ENCODE assay signal across 9 mouse cellular contexts in genomic region chr8:70821399-70821962, GRCm38 (mm10). TPM values are rescaled to one million over a fixed set of nuclear protein-coding genes. Genes with fewer than 3 reads are reported as not detected.
DNase-seq lines count a peak whose midpoint lies in the region; ATAC-seq lines count a peak whose summit lies in the region.
"Had no signal": no experiment of that assay in that cellular context is flagged by ENCODE, and none has a peak within 500 bp of the region (broad histone marks: within the 10 kb centered on the region; RNA-seq: fewer than 3 reads in every experiment).

No protein-coding gene starts in this region.

- no peaks in the 10 kb centered on the region for H3K36me3 ChIP-seq in forebrain, embryonic 10.5 days (replicated peaks)
- H3K36me3 ChIP-seq in hindbrain, embryonic 15.5 days, result no peaks in the 10 kb centered on the region
- no peaks in the 10 kb centered on the region for H3K36me3 ChIP-seq in liver, embryonic 11.5 days (ENCODE audit: control insufficient read depth, insufficient read depth, low read length)
- H3K36me3 ChIP-seq: embryonic facial prominence, embryonic 12.5 days had no signal

- peaks cover 15% of the 10 kb centered on the region; the same call in 1 of the 2 replicates for H3K9me3 ChIP-seq in forebrain, embryonic 10.5 days
- H3K9me3 ChIP-seq in hindbrain, embryonic 15.5 days, result no peaks in the 10 kb centered on the region
- H3K9me3 ChIP-seq in liver, embryonic 11.5 days (ENCODE audit: control insufficient read depth, low read length), result no peaks in the 10 kb centered on the region

- H3K4me1 ChIP-seq in forebrain, embryonic 10.5 days, result peaks cover 35% of the 10 kb centered on the region
- peaks cover 5% of the 10 kb centered on the region for H3K4me1 ChIP-seq in hindbrain, embryonic 15.5 days (replicated peaks)
- H3K4me1 ChIP-seq in liver, embryonic 11.5 days (replicated peaks; ENCODE audit: control insufficient read depth, insufficient read depth, low read length), result peaks cover 10% of the 10 kb centered on the region

- no peak overlapping the region for H3K4me3 ChIP-seq in forebrain, embryonic 10.5 days
- no peak overlapping the region for H3K4me3 ChIP-seq in hindbrain, embryonic 15.5 days
- no peak overlapping the region for H3K4me3 ChIP-seq in liver, embryonic 11.5 days (ENCODE audit: low read depth, low read length)
- H3K4me3 ChIP-seq: embryonic facial prominence, embryonic 12.5 days had no signal

- H3K9ac ChIP-seq in hindbrain, embryonic 15.5 days, result no peak overlapping the region
- 0 out of 2 replicates have a peak overlapping the region, but pooled peaks have one; percentile 22 for H3K9ac ChIP-seq in liver, embryonic 11.5 days (ENCODE audit: low read depth, low read length)
- H3K9ac ChIP-seq: embryonic facial prominence, embryonic 12.5 days had no signal

- H3K27ac ChIP-seq in forebrain, embryonic 10.5 days, result no peak overlapping the region
- H3K27ac ChIP-seq in hindbrain, embryonic 15.5 days (replicated peaks), result no peak overlapping the region
- no peak overlapping the region for H3K27ac ChIP-seq in liver, embryonic 11.5 days (ENCODE audit: low read depth, low read length)
- H3K27ac ChIP-seq: embryonic facial prominence, embryonic 12.5 days had no signal

- no peak overlapping the region for H3K4me2 ChIP-seq in hindbrain, embryonic 15.5 days
- H3K4me2 ChIP-seq in liver, embryonic 11.5 days, result no peak overlapping the region

- peaks cover 62% of the 10 kb centered on the region for H3K27me3 ChIP-seq in forebrain, embryonic 10.5 days (ENCODE audit: poor library complexity, severe bottlenecking)
- H3K27me3 ChIP-seq in hindbrain, embryonic 15.5 days, result peaks cover 29% of the 10 kb centered on the region
- peaks cover 8% of the 10 kb centered on the region for H3K27me3 ChIP-seq in liver, embryonic 11.5 days (replicated peaks; ENCODE audit: control insufficient read depth, insufficient read depth, low read length)

- DNase-seq in left cerebral cortex, adult 18-20 months (ENCODE audit: low spot score in 2 of 2), result peak; percentile 62 to 65
- no peak for DNase-seq in left cerebral cortex, adult 11 months (ENCODE audit: low spot score)
- peak; percentile 79 for DNase-seq in adrenal gland, postnatal 14 days
- DNase-seq in forebrain, embryonic 10.5 days (ENCODE audit: extremely low spot score, low spot score), result peak; percentile 74
- DNase-seq in liver, embryonic 11.5 days (ENCODE audit: low spot score), result peak; percentile 77
- DNase-seq in naive thymus-derived CD4-positive, alpha-beta T cell, adult 2 months (ENCODE audit: low read depth), result peak; percentile 85
- peak; percentile 77 for DNase-seq in thymus, postnatal 14 days

- WGBS in forebrain, embryonic 10.5 days, result 17% methylated on average over 30 of the region's 30 CpGs
- 17% methylated on average over 30 of the region's 30 CpGs for WGBS in hindbrain, embryonic 15.5 days
- 15% methylated on average over 30 of the region's 30 CpGs for WGBS in liver, embryonic 11.5 days

- peak; percentile 67 for ATAC-seq in hindbrain, embryonic 15.5 days (ENCODE audit: low FRiP score, low read depth)
- ATAC-seq in liver, embryonic 11.5 days (replicated peaks; ENCODE audit: low FRiP score), result peak; percentile 34; the same call in 1 of the 2 replicates

RNA-seq across cellular contexts. Expression of gene Il12rb1, which starts 13.2 kb away (rescaled TPM):
- total RNA-seq in left cerebral cortex, adult 18-20 months (2021), result under 1 TPM; 0.63 to 0.77 TPM
- 0.34 TPM in 1 of 2 replicates, not detected in the other for total RNA-seq in adrenal gland, postnatal 14 days (2021)
- 0.12 TPM in 1 of 2 replicates, not detected in the other for polyA plus RNA-seq in forebrain, embryonic 10.5 days (2016; fragmentation: Nextera tagmentation; extraction: Ambion mirVana)
- polyA plus RNA-seq in hindbrain, embryonic 15.5 days (2015; fragmentation: Nextera tagmentation; extraction: Ambion mirVana), result 0.14 TPM in 1 of 2 replicates, not detected in the other
- 0.10 and 0.25 TPM in 2 replicates for polyA plus RNA-seq in liver, embryonic 11.5 days (2014; fragmentation: Nextera tagmentation; extraction: Ambion mirVana)
- polyA plus RNA-seq: embryonic facial prominence, embryonic 12.5 days had no signal

RNA-seq across cellular contexts. Expression of gene Mast3, which starts 16.6 kb away (rescaled TPM):
- total RNA-seq in left cerebral cortex, adult 18-20 months (2021), result 100 to 1,000 TPM; 317 to 334 TPM
- 22.9 and 28.2 TPM in 2 replicates for total RNA-seq in adrenal gland, postnatal 14 days (2021)
- polyA plus RNA-seq in forebrain, embryonic 10.5 days (2016; fragmentation: Nextera tagmentation; extraction: Ambion mirVana), result 12.0 and 14.9 TPM in 2 replicates
- polyA plus RNA-seq in hindbrain, embryonic 15.5 days (2015; fragmentation: Nextera tagmentation; extraction: Ambion mirVana), result 21.2 and 25.1 TPM in 2 replicates
- polyA plus RNA-seq in liver, embryonic 11.5 days (2014; fragmentation: Nextera tagmentation; extraction: Ambion mirVana), result 18.2 and 19.3 TPM in 2 replicates

RNA-seq across cellular contexts. Expression of gene Arrdc2, which starts 18.0 kb away (rescaled TPM):
- total RNA-seq in left cerebral cortex, adult 18-20 months (2021), result 10 to 100 TPM; 12.0 to 13.3 TPM
- 12.5 and 15.8 TPM in 2 replicates for total RNA-seq in adrenal gland, postnatal 14 days (2021)
- 4.8 and 5.7 TPM in 2 replicates for polyA plus RNA-seq in forebrain, embryonic 10.5 days (2016; fragmentation: Nextera tagmentation; extraction: Ambion mirVana)
- 7.8 and 8.0 TPM in 2 replicates for polyA plus RNA-seq in hindbrain, embryonic 15.5 days (2015; fragmentation: Nextera tagmentation; extraction: Ambion mirVana)
- polyA plus RNA-seq in liver, embryonic 11.5 days (2014; fragmentation: Nextera tagmentation; extraction: Ambion mirVana), result 13.4 and 14.5 TPM in 2 replicates

RNA-seq across cellular contexts. Expression of gene Kcnn1, which starts 41.6 kb away (rescaled TPM):
- total RNA-seq in left cerebral cortex, adult 18-20 months (2021), result 10 to 100 TPM; 17.4 to 19.3 TPM
- total RNA-seq in adrenal gland, postnatal 14 days (2021), result 2.9 and 3.8 TPM in 2 replicates
- 4.7 and 5.9 TPM in 2 replicates for polyA plus RNA-seq in forebrain, embryonic 10.5 days (2016; fragmentation: Nextera tagmentation; extraction: Ambion mirVana)
- polyA plus RNA-seq in hindbrain, embryonic 15.5 days (2015; fragmentation: Nextera tagmentation; extraction: Ambion mirVana), result 19.2 and 19.8 TPM in 2 replicates
- polyA plus RNA-seq in liver, embryonic 11.5 days (2014; fragmentation: Nextera tagmentation; extraction: Ambion mirVana), result 0.47 and 0.73 TPM in 2 replicates

RNA-seq across cellular contexts. Expression of gene Pik3r2, which starts 45.0 kb away (rescaled TPM):
- 100 to 1,000 TPM; 150 to 153 TPM for total RNA-seq in left cerebral cortex, adult 18-20 months (2021)
- total RNA-seq in adrenal gland, postnatal 14 days (2021), result 35.4 and 44.0 TPM in 2 replicates
- 67.1 and 69.2 TPM in 2 replicates for polyA plus RNA-seq in forebrain, embryonic 10.5 days (2016; fragmentation: Nextera tagmentation; extraction: Ambion mirVana)
- polyA plus RNA-seq in hindbrain, embryonic 15.5 days (2015; fragmentation: Nextera tagmentation; extraction: Ambion mirVana), result 104 and 113 TPM in 2 replicates
- polyA plus RNA-seq in liver, embryonic 11.5 days (2014; fragmentation: Nextera tagmentation; extraction: Ambion mirVana), result 41.5 and 44.6 TPM in 2 replicates
